In the genomic region with DNA sequence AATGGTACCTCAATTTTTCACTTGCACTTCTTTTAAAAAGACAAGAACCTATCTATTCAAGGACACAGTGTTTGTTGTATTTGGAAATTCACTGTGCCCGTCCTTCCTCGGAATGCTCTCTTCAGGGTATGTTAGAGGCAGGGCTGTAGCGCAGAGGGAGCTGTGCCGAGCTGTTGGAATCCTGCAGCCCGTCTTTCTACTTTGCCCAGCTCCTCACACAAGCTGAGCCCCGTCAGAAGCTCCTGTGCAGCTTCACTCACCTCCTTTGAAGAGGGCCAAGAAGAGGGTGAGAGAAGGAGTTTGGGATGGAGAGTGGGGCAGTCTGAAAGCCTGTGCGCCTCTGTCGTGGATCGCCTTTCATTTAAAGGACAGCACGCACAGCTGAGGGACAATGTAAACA, we compare ENCODE assay signal across 9 mouse cellular contexts.
DNase-seq lines count a peak whose midpoint lies in the region; ATAC-seq lines count a peak whose summit lies in the region.
"Had no signal": no experiment of that assay in that cellular context is flagged by ENCODE, and none has a peak within 500 bp of the region (broad histone marks: within the 10 kb centered on the region; RNA-seq: fewer than 3 reads in every experiment).

No protein-coding gene starts in this region.

- ATAC-seq in kidney, embryonic 16.5 days (ENCODE audit: low FRiP score, low TSS enrichment), result no peak
- no peak for ATAC-seq in forebrain, embryonic 13.5 days
- ATAC-seq in intestine, embryonic 15.5 days, result no peak
- ATAC-seq in neural tube, embryonic 14.5 days (ENCODE audit: low read depth), result no peak

- H3K4me1 ChIP-seq in kidney, embryonic 16.5 days (ENCODE audit: insufficient read depth, low read length), result peaks cover 6% of the 10 kb centered on the region; the same call in 1 of the 2 replicates
- peaks cover 12% of the 10 kb centered on the region for H3K4me1 ChIP-seq in forebrain, embryonic 13.5 days
- H3K4me1 ChIP-seq in intestine, embryonic 15.5 days (replicated peaks), result no peaks in the 10 kb centered on the region
- no peaks in the 10 kb centered on the region for H3K4me1 ChIP-seq in neural tube, embryonic 14.5 days (ENCODE audit: control insufficient read depth, insufficient read depth, low read length)

- H3K36me3 ChIP-seq in kidney, embryonic 16.5 days (ENCODE audit: insufficient read depth, low read length), result no peaks in the 10 kb centered on the region
- no peaks in the 10 kb centered on the region for H3K36me3 ChIP-seq in forebrain, embryonic 13.5 days (ENCODE audit: poor library complexity, severe bottlenecking)
- H3K36me3 ChIP-seq in intestine, embryonic 15.5 days, result no peaks in the 10 kb centered on the region
- no peaks in the 10 kb centered on the region for H3K36me3 ChIP-seq in neural tube, embryonic 14.5 days (ENCODE audit: control insufficient read depth, insufficient read depth, low read length)

- 34% methylated on average over 10 of the region's 10 CpGs for whole genome bisulfite sequencing in kidney, embryonic 16.5 days
- 43% methylated on average over 10 of the region's 10 CpGs for WGBS in forebrain, embryonic 13.5 days
- 49% methylated on average over 10 of the region's 10 CpGs for WGBS in intestine, embryonic 15.5 days
- 43% methylated on average over 10 of the region's 10 CpGs for WGBS in neural tube, embryonic 14.5 days

- H3K4me2 ChIP-seq in kidney, embryonic 16.5 days (replicated peaks; ENCODE audit: low read depth, low read length), result peak overlapping the region; percentile 31
- peak overlapping the region; percentile 20; the same call in 1 of the 2 replicates for H3K4me2 ChIP-seq in forebrain, embryonic 13.5 days
- peak overlapping the region; percentile 46; the same call in 1 of the 2 replicates for H3K4me2 ChIP-seq in intestine, embryonic 15.5 days (replicated peaks)
- peak overlapping the region; percentile 4; the same call in 1 of the 2 replicates for H3K4me2 ChIP-seq in neural tube, embryonic 14.5 days (ENCODE audit: low read depth, low read length)

- H3K27me3 ChIP-seq in kidney, embryonic 16.5 days (ENCODE audit: insufficient read depth, low read length), result no peaks in the 10 kb centered on the region
- peaks cover 32% of the 10 kb centered on the region for H3K27me3 ChIP-seq in forebrain, embryonic 13.5 days
- no peaks in the 10 kb centered on the region for H3K27me3 ChIP-seq in intestine, embryonic 15.5 days (replicated peaks)
- no peaks in the 10 kb centered on the region for H3K27me3 ChIP-seq in neural tube, embryonic 14.5 days (ENCODE audit: control insufficient read depth, insufficient read depth, low read length)

- no peaks in the 10 kb centered on the region for H3K9me3 ChIP-seq in kidney, embryonic 16.5 days (ENCODE audit: low read length)
- H3K9me3 ChIP-seq in forebrain, embryonic 13.5 days (replicated peaks), result no peaks in the 10 kb centered on the region
- no peaks in the 10 kb centered on the region for H3K9me3 ChIP-seq in intestine, embryonic 15.5 days
- H3K9me3 ChIP-seq in neural tube, embryonic 14.5 days (ENCODE audit: control insufficient read depth, low read length), result no peaks in the 10 kb centered on the region

- 0 out of 2 replicates have a peak overlapping the region, but pooled peaks have one; percentile 31 for H3K9ac ChIP-seq in kidney, embryonic 16.5 days (replicated peaks; ENCODE audit: low read length)
- H3K9ac ChIP-seq in forebrain, embryonic 13.5 days, result peak overlapping the region; percentile 22; the same call in 1 of the 2 replicates
- no peak overlapping the region for H3K9ac ChIP-seq in intestine, embryonic 15.5 days
- no peak overlapping the region for H3K9ac ChIP-seq in neural tube, embryonic 14.5 days (replicated peaks; ENCODE audit: low read depth, low read length)

- H3K27ac ChIP-seq in kidney, embryonic 16.5 days (ENCODE audit: low read length), result no peak overlapping the region
- H3K27ac ChIP-seq in forebrain, embryonic 13.5 days, result no peak overlapping the region
- no peak overlapping the region for H3K27ac ChIP-seq in intestine, embryonic 15.5 days
- no peak overlapping the region for H3K27ac ChIP-seq in neural tube, embryonic 14.5 days (ENCODE audit: low read depth, low read length)

- H3K4me3 ChIP-seq in kidney, embryonic 16.5 days (ENCODE audit: low read length), result no peak overlapping the region
- no peak overlapping the region for H3K4me3 ChIP-seq in forebrain, embryonic 13.5 days
- no peak overlapping the region for H3K4me3 ChIP-seq in intestine, embryonic 15.5 days (replicated peaks)
- H3K4me3 ChIP-seq in neural tube, embryonic 14.5 days (ENCODE audit: low read depth, low read length), result no peak overlapping the region

- DNase-seq in kidney, postnatal 36 days, result no peak
- DNase-seq in right cerebral cortex, postnatal 36 days (ENCODE audit: low spot score in 2 of 2), result no peak
- DNase-seq in layer of hippocampus, postnatal 36 days, result no peak
- DNase-seq: cerebellum, postnatal 14 days; layer of hippocampus, adult 9-11 months had no signal

Comparison
In these comparisons a context has a peak if more than half of its experiments do, and no peak if none do; other contexts are left out.
1. H3K9ac ChIP-seq: peak in kidney, embryonic 16.5 days (single experiment) and forebrain, embryonic 13.5 days (single experiment); none in intestine, embryonic 15.5 days (single experiment) and neural tube, embryonic 14.5 days (single experiment).
2. Peak in every context shown above with its lines, with median percentiles within 50 percentile points of each other: H3K4me2 ChIP-seq.